Mouse (Mus musculus) stomach, postnatal 0 days (tissue): Measurements from ENCODE around the gene Tln2. TPM values are rescaled to one million over a fixed set of nuclear protein-coding genes. Genes with fewer than 3 reads are reported as not detected.

Source experiments
- ATAC-seq: fragments of 200-750 bp; cut with Nextera tagmentation; 2 replicates; pipeline ENCODE4 v1.8.0; 2017; ENCODE audit not compliant: low FRiP score, low TSS enrichment
- DNase-seq: peaks from one replicate; pipeline ENCODE4 v3.0.0-alpha.2; 2016; ENCODE audit warnings: low spot score
- H3K27ac ChIP-seq: fragments of 300-500 bp; sonication (generic); replicated peaks from 2 replicates; pipeline ENCODE4 v1.5.1; 2014; ENCODE audit warnings: mild to moderate bottlenecking, control low read depth
- H3K27me3 ChIP-seq: fragments of 300-500 bp; sonication (generic); 2 replicates; pipeline ENCODE4 v1.6.1; 2014; ENCODE audit warnings: low read length; ENCODE audit not compliant: control insufficient read depth, insufficient read depth
- H3K36me3 ChIP-seq: fragments of 300-500 bp; sonication (generic); 2 replicates; pipeline ENCODE4 v1.6.1; 2014; ENCODE audit warnings: low read length, mixed read lengths; ENCODE audit not compliant: control insufficient read depth, insufficient read depth
- H3K4me1 ChIP-seq: fragments of 300-500 bp; sonication (generic); replicated peaks from 2 replicates; pipeline ENCODE4 v1.6.1; 2014; ENCODE audit warnings: antibody characterized with exemption; ENCODE audit not compliant: control insufficient read depth, insufficient read depth
- H3K4me2 ChIP-seq: fragments of 300-500 bp; sonication (generic); replicated peaks from 2 replicates; pipeline ENCODE4 v1.6.1; 2014; ENCODE audit warnings: low read depth, mild to moderate bottlenecking, control low read depth, moderate library complexity
- H3K4me3 ChIP-seq: fragments of 300-500 bp; sonication (generic); 2 replicates; pipeline ENCODE4 v1.5.1; 2014; ENCODE audit warnings: low read depth, low read length, control low read depth
- H3K9ac ChIP-seq: fragments of 300-500 bp; sonication (generic); 2 replicates; pipeline ENCODE4 v1.6.1; 2014; ENCODE audit warnings: mild to moderate bottlenecking, low read length, control low read depth, mixed read lengths
- H3K9me3 ChIP-seq: fragments of 300-500 bp; sonication (generic); 2 replicates; pipeline ENCODE4 v1.6.1; 2016; ENCODE audit warnings: low read length; ENCODE audit not compliant: control insufficient read depth
- CTCF ChIP-seq: IDR thresholded peaks from 2 replicates; pipeline ENCODE4 v1.5.1; 2016; ENCODE audit warnings: antibody characterized with exemption, low read depth, mild to moderate bottlenecking, moderate library complexity
- EP300 ChIP-seq: optimal IDR thresholded peaks from 2 replicates; pipeline ENCODE3; 2016; ENCODE audit warnings: antibody characterized with exemption
- WGBS: fragments of 180-500 bp; shearing (Covaris S2); extraction: QIAGEN DNeasy Blood & Tissue Kit; methylation state at CpG from one replicate; pipeline ENCODE4 v1.1.7; 2014; 5-methylcytosine and 5-hydroxymethylcytosine counted together
- polyA plus RNA-seq: library from polyadenylated mRNA; unstranded; fragments of >200 nt; fragmentation: Nextera tagmentation; extraction: Ambion mirVana; gene quantifications from 2 replicates; pipeline ENCODE4 v1.2.1, GENCODE M21; 2015

Gene Tln2
- polyA plus RNA-seq, 1 experiment from 2014 or later = 17.5 TPM

- Histone ChIP-seq H3K4me1 (no peaks in the 10 kb centered on the region), H3K36me3 (no peaks in the 10 kb centered on the region), H3K27me3 (no peaks in the 10 kb centered on the region), H3K4me3 (no peak overlapping the region), H3K9me3 (no peaks in the 10 kb centered on the region), H3K27ac (no peak overlapping the region), H3K4me2 (no peak overlapping the region), H3K9ac (no peak overlapping the region)
- DNase-seq (no peak), ATAC-seq (no peak)
- WGBS = 83% methylated on average over 5 of the region's 5 CpGs
- TF ChIP-seq EP300 (no peak), CTCF (no peak)
These were observed 42.8 kb upstream of the Tln2 start for GRCm38 (mm10) chr9:67602347-67602746.

- Histone ChIP-seq H3K4me1 (no peaks in the 10 kb centered on the region), H3K9me3 (no peaks in the 10 kb centered on the region), H3K4me2 (no peak overlapping the region), H3K36me3 (no peaks in the 10 kb centered on the region), H3K27me3 (no peaks in the 10 kb centered on the region), H3K4me3 (no peak overlapping the region), H3K27ac (no peak overlapping the region), H3K9ac (no peak overlapping the region)
- TF ChIP-seq CTCF = no peak
- no peak for TF ChIP-seq EP300
- ATAC-seq (no peak), DNase-seq (no peak)
- WGBS = 83% methylated on average over 5 of the region's 5 CpGs
These were observed 35.7 kb upstream of the Tln2 start for GRCm38 (mm10) chr9:67595221-67595620.

GRCm38 (mm10) chr9:67593469-67594141 is 34.1 kb upstream of the Tln2 start:
- TF ChIP-seq CTCF (no peak), EP300 (no peak)
- H3K9ac ChIP-seq = no peak overlapping the region
- no peaks in the 10 kb centered on the region for H3K36me3 ChIP-seq
- WGBS = 66% methylated on average over 9 of the region's 9 CpGs
- no peaks in the 10 kb centered on the region for H3K27me3 ChIP-seq
- no peak overlapping the region for H3K4me2 ChIP-seq
- no peak overlapping the region for H3K4me3 ChIP-seq
- DNase-seq (peak; percentile 60), ATAC-seq (peak; percentile 91)
- H3K27ac ChIP-seq = peak overlapping the region; percentile 6; the same call in 1 of the 2 replicates
- no peaks in the 10 kb centered on the region for H3K4me1 ChIP-seq
- H3K9me3 ChIP-seq = no peaks in the 10 kb centered on the region

DNA sequence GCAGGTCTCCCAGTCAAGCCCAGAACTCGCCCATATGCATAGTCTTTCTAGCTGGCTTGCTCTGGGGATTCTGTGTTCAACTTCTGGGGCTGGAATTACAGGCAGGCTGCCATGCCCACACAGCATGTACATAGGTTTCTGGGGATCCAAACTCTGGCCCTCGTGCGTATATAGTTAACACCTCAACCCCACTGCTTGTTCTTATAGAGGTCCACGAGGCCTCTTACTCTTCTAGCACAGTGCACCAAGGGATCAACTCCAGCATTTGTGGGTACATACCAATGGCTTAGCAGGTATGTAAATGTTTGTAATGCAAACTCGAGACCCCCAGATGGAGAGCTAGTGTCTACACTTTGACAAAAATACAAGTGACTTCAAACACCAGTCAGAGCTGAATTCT is 33.2 kb upstream of the Tln2 start:
- Histone ChIP-seq H3K27me3 (no peaks in the 10 kb centered on the region), H3K9ac (no peak overlapping the region), H3K4me2 (no peak overlapping the region), H3K4me3 (no peak overlapping the region), H3K9me3 (no peaks in the 10 kb centered on the region), H3K4me1 (no peaks in the 10 kb centered on the region), H3K27ac (no peak overlapping the region), H3K36me3 (no peaks in the 10 kb centered on the region)
- no peak for ATAC-seq
- TF ChIP-seq CTCF (no peak), EP300 (no peak)
- no peak for DNase-seq
- 83% methylated on average over 5 of the region's 5 CpGs for WGBS

DNA sequence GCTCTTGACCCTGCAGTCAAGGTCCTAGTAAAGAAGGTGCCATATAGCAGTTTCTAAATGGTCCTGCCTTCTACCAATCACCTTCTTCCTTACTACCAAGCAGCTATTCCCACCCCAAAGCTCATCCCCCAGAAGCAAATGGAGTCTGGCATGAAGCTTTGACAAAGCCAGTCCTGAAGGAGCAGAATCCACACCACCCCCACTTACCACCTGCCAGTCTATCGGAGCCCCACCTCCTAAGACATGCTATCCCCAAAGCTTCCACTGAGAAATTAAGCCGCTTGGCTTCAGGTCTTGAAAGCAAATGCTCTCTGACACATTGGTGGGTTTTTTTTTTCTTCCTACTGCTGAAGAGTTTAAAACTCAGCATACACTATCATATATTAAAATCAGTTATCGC is 27.6 kb upstream of the Tln2 start:
- H3K27ac ChIP-seq = no peak overlapping the region
- no peaks in the 10 kb centered on the region for H3K27me3 ChIP-seq
- no peak for DNase-seq
- ATAC-seq = no peak
- H3K9me3 ChIP-seq = no peaks in the 10 kb centered on the region
- no peak overlapping the region for H3K9ac ChIP-seq
- H3K4me2 ChIP-seq = no peak overlapping the region
- TF ChIP-seq CTCF (no peak), EP300 (no peak)
- H3K4me3 ChIP-seq = no peak overlapping the region
- WGBS = 91% methylated on average over 3 of the region's 3 CpGs
- H3K4me1 ChIP-seq = no peaks in the 10 kb centered on the region
- H3K36me3 ChIP-seq = no peaks in the 10 kb centered on the region

DNA sequence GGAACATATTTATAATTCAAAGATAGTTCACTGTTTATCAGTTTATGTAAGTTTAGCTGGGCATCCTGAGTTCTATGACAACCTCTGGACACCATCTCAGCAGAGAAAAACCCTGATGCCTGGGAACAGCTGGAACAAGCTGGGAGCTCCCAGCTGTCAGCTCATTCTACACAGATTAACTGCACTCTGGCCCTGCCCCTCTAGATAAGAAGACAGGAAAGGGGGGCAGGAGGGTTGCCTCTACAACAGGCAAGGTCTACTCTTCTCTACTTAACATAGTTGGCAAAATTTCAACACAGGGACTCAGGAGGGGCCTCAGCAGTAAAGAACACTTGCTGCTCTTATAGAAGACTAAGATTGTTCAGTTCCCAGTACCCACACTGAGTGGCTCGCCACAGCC is 27.0 kb upstream of the Tln2 start:
- Histone ChIP-seq H3K4me2 (no peak overlapping the region), H3K4me1 (no peaks in the 10 kb centered on the region), H3K27ac (no peak overlapping the region), H3K4me3 (no peak overlapping the region), H3K9ac (no peak overlapping the region), H3K9me3 (no peaks in the 10 kb centered on the region), H3K27me3 (no peaks in the 10 kb centered on the region), H3K36me3 (no peaks in the 10 kb centered on the region)
- no peak for TF ChIP-seq CTCF
- TF ChIP-seq EP300 = no peak
- DNase-seq = no peak
- 71% methylated on average over 1 of the region's 1 CpGs for WGBS
- ATAC-seq = no peak
